22 mouse cellular contexts compared by ENCODE assay signal in genomic region chr19:44698382-44699256, GRCm38 (mm10). TPM values are rescaled to one million over a fixed set of nuclear protein-coding genes. Genes with fewer than 3 reads are reported as not detected.
A peak's percentile ranks its signal among the peaks of the same experiment; 100 is the strongest.
DNase-seq lines count a peak whose midpoint lies in the region; ATAC-seq and TF ChIP-seq lines count a peak whose summit lies in the region.
"Had no signal": no experiment of that assay in that cellular context is flagged by ENCODE, and none has a peak within 500 bp of the region (broad histone marks: within the 10 kb centered on the region; RNA-seq: fewer than 3 reads in every experiment).

No protein-coding gene starts in this region.

- ATAC-seq in heart, embryonic 11.5 days (replicated peaks; ENCODE audit: insufficient number of reproducible peaks, low FRiP score, low TSS enrichment): no peak
- no peak for ATAC-seq in forebrain, embryonic 15.5 days (replicated peaks)
- ATAC-seq in hindbrain, embryonic 15.5 days (ENCODE audit: low FRiP score, low read depth): peak; percentile 20; the same call in 1 of the 2 replicates
- no peak for ATAC-seq in midbrain, embryonic 16.5 days
- no peak for ATAC-seq in liver, postnatal 0 days
- ATAC-seq: intestine, embryonic 15.5 days had no signal

- peaks cover 72% of the 10 kb centered on the region for H3K27me3 ChIP-seq in heart, embryonic 11.5 days (ENCODE audit: control insufficient read depth, insufficient read depth, low read length)
- peaks cover 37% of the 10 kb centered on the region for H3K27me3 ChIP-seq in forebrain, embryonic 15.5 days
- H3K27me3 ChIP-seq in hindbrain, embryonic 15.5 days: peaks cover 56% of the 10 kb centered on the region
- H3K27me3 ChIP-seq in midbrain, embryonic 16.5 days (ENCODE audit: control insufficient read depth, insufficient read depth, low read depth, low read length): peaks cover 16% of the 10 kb centered on the region; the same call in 1 of the 2 replicates
- peaks cover 36% of the 10 kb centered on the region for H3K27me3 ChIP-seq in liver, postnatal 0 days (ENCODE audit: insufficient read depth, low read length)

- no peaks in the 10 kb centered on the region for H3K9me3 ChIP-seq in heart, embryonic 11.5 days (replicated peaks; ENCODE audit: control insufficient read depth, low read length)
- H3K9me3 ChIP-seq in forebrain, embryonic 15.5 days: no peaks in the 10 kb centered on the region
- no peaks in the 10 kb centered on the region for H3K9me3 ChIP-seq in hindbrain, embryonic 15.5 days
- H3K9me3 ChIP-seq in midbrain, embryonic 16.5 days (replicated peaks; ENCODE audit: control insufficient read depth, low read length, poor library complexity, severe bottlenecking): no peaks in the 10 kb centered on the region
- no peaks in the 10 kb centered on the region for H3K9me3 ChIP-seq in liver, postnatal 0 days (ENCODE audit: low read length)
- H3K9me3 ChIP-seq: intestine, embryonic 15.5 days had no signal

- H3K27ac ChIP-seq in heart, embryonic 11.5 days (ENCODE audit: low read depth, low read length): no peak overlapping the region
- no peak overlapping the region for H3K27ac ChIP-seq in forebrain, embryonic 15.5 days (replicated peaks)
- H3K27ac ChIP-seq in hindbrain, embryonic 15.5 days (replicated peaks): peak overlapping the region; percentile 78
- no peak overlapping the region for H3K27ac ChIP-seq in midbrain, embryonic 16.5 days (ENCODE audit: low read length)
- no peak overlapping the region for H3K27ac ChIP-seq in liver, postnatal 0 days (ENCODE audit: low read depth)
- H3K27ac ChIP-seq: gastrocnemius, adult 2 months; intestine, embryonic 15.5 days had no signal

- TF ChIP-seq EP300 in liver, postnatal 0 days (IDR thresholded peaks at IDR 0.05; ENCODE audit: low read depth): no peak

- no peak overlapping the region for H3K9ac ChIP-seq in heart, embryonic 11.5 days (ENCODE audit: low read depth, low read length)
- 0 out of 2 replicates have a peak overlapping the region, but pooled peaks have one; percentile 19 for H3K9ac ChIP-seq in forebrain, embryonic 15.5 days (replicated peaks)
- peak overlapping the region; percentile 9; the same call in 1 of the 2 replicates for H3K9ac ChIP-seq in hindbrain, embryonic 15.5 days
- H3K9ac ChIP-seq in midbrain, embryonic 16.5 days (ENCODE audit: low read depth, low read length): peak overlapping the region; percentile 33; the same call in 1 of the 2 replicates
- H3K9ac ChIP-seq in liver, postnatal 0 days (replicated peaks): no peak overlapping the region
- H3K9ac ChIP-seq: intestine, embryonic 15.5 days; lung, embryonic 14.5 days had no signal

- no peak for TF ChIP-seq CTCF in liver, postnatal 0 days (IDR thresholded peaks at IDR 0.05; ENCODE audit: low read depth)

- no peak for DNase-seq in heart, adult 18-20 months
- no peak for DNase-seq in gastrocnemius, postnatal 10 days
- no peak for DNase-seq in left cerebral cortex, postnatal 25 days (ENCODE audit: low spot score in 2 of 2)
- no peak for DNase-seq in liver, postnatal 0 days
- DNase-seq: adrenal gland, postnatal 25 days; cerebellum, adult 9-11 months; gastrocnemius, adult 2 months; heart, postnatal 14 days; kidney, postnatal 25 days; lung, embryonic 14.5 days; right cerebral cortex, adult 18-20 months had no signal

- intact Hi-C loops in left cerebral cortex, postnatal 25 days (cut with DNase I): no loop called here

- no peak overlapping the region for H3K4me3 ChIP-seq in heart, embryonic 11.5 days (ENCODE audit: low read depth, low read length)
- H3K4me3 ChIP-seq in forebrain, embryonic 15.5 days: no peak overlapping the region
- no peak overlapping the region for H3K4me3 ChIP-seq in hindbrain, embryonic 15.5 days
- H3K4me3 ChIP-seq in midbrain, embryonic 16.5 days (ENCODE audit: low read depth, low read length): no peak overlapping the region
- H3K4me3 ChIP-seq in liver, postnatal 0 days (ENCODE audit: low read depth, low read length): no peak overlapping the region
- H3K4me3 ChIP-seq: gastrocnemius, adult 2 months; intestine, embryonic 15.5 days had no signal

- H3K36me3 ChIP-seq in heart, embryonic 11.5 days (ENCODE audit: control insufficient read depth, insufficient read depth, low read length): no peaks in the 10 kb centered on the region
- H3K36me3 ChIP-seq in forebrain, embryonic 15.5 days: no peaks in the 10 kb centered on the region
- no peaks in the 10 kb centered on the region for H3K36me3 ChIP-seq in hindbrain, embryonic 15.5 days
- H3K36me3 ChIP-seq in midbrain, embryonic 16.5 days (ENCODE audit: control insufficient read depth, insufficient read depth, low read length): no peaks in the 10 kb centered on the region
- no peaks in the 10 kb centered on the region for H3K36me3 ChIP-seq in liver, postnatal 0 days (replicated peaks; ENCODE audit: insufficient read depth, low read length)
- H3K36me3 ChIP-seq: intestine, embryonic 15.5 days had no signal

- 18% methylated on average over 21 of the region's 21 CpGs for WGBS in heart, embryonic 11.5 days (ENCODE audit: insufficient replicate concordance)
- 21% methylated on average over 21 of the region's 21 CpGs for WGBS in forebrain, embryonic 15.5 days
- WGBS in hindbrain, embryonic 15.5 days: 10% methylated on average over 21 of the region's 21 CpGs
- 12% methylated on average over 21 of the region's 21 CpGs for WGBS in midbrain, embryonic 16.5 days
- WGBS in liver, postnatal 0 days (ENCODE audit: insufficient replicate concordance): 19% methylated on average over 21 of the region's 21 CpGs

- H3K4me2 ChIP-seq in heart, embryonic 11.5 days: peak overlapping the region; percentile 14; the same call in 1 of the 2 replicates
- H3K4me2 ChIP-seq in forebrain, embryonic 15.5 days (replicated peaks): 0 out of 2 replicates have a peak overlapping the region, but pooled peaks have one; percentile 23
- H3K4me2 ChIP-seq in hindbrain, embryonic 15.5 days: peak overlapping the region; percentile 29
- peak overlapping the region; percentile 25 for H3K4me2 ChIP-seq in midbrain, embryonic 16.5 days (ENCODE audit: low read length)
- no peak overlapping the region for H3K4me2 ChIP-seq in liver, postnatal 0 days (ENCODE audit: low read depth, low read length)
- H3K4me2 ChIP-seq: intestine, embryonic 15.5 days; lung, embryonic 14.5 days had no signal

- no peaks in the 10 kb centered on the region for H3K4me1 ChIP-seq in heart, embryonic 11.5 days (ENCODE audit: control insufficient read depth, insufficient read depth, low read length)
- peaks cover 32% of the 10 kb centered on the region for H3K4me1 ChIP-seq in forebrain, embryonic 15.5 days
- peaks cover 33% of the 10 kb centered on the region for H3K4me1 ChIP-seq in hindbrain, embryonic 15.5 days (replicated peaks)
- peaks cover 9% of the 10 kb centered on the region for H3K4me1 ChIP-seq in midbrain, embryonic 16.5 days (ENCODE audit: control insufficient read depth, insufficient read depth, low read length)
- H3K4me1 ChIP-seq in liver, postnatal 0 days (ENCODE audit: insufficient read depth): no peaks in the 10 kb centered on the region
- H3K4me1 ChIP-seq: intestine, embryonic 15.5 days had no signal

RNA-seq across cellular contexts. Expression of gene Pax2, which starts 57.2 kb away (rescaled TPM):
- polyA plus RNA-seq in heart, embryonic 11.5 days (2014; fragmentation: Nextera tagmentation; extraction: Ambion mirVana): not detected in 2 replicates
- total RNA-seq in heart, adult 18-20 months (2021): not detected
- polyA plus RNA-seq in forebrain, embryonic 15.5 days (2015; fragmentation: Nextera tagmentation; extraction: Ambion mirVana): 0.09 TPM in 1 of 2 replicates, not detected in the other
- 12.3 and 15.5 TPM in 2 replicates for polyA plus RNA-seq in hindbrain, embryonic 15.5 days (2015; fragmentation: Nextera tagmentation; extraction: Ambion mirVana)
- 0.33 and 0.41 TPM in 2 replicates for polyA plus RNA-seq in midbrain, embryonic 16.5 days (2015; fragmentation: Nextera tagmentation; extraction: Ambion mirVana)
- not detected for total RNA-seq in gastrocnemius, postnatal 10 days (2021)
- under 1 TPM; 0.11 to 0.16 TPM for total RNA-seq in left cerebral cortex, postnatal 25 days (2021)
- polyA plus RNA-seq in liver, postnatal 0 days (2015; fragmentation: Nextera tagmentation; extraction: Ambion mirVana): not detected in 2 replicates
- total RNA-seq: adrenal gland, postnatal 25 days; ES-E14; gastrocnemius, adult 2 months; heart, postnatal 14 days; liver, adult 2 months; megakaryocyte, adult 5-6 weeks; neutrophil, adult 5-6 weeks had no signal
- polyA plus RNA-seq: C2C12; liver, adult 2 months; stomach, embryonic 14.5 days had no signal

Comparison
In these comparisons a context has a peak if more than half of its experiments do, and no peak if none do; other contexts are left out.
1. H3K9ac ChIP-seq: peak in forebrain, embryonic 15.5 days (single experiment), hindbrain, embryonic 15.5 days (single experiment) and midbrain, embryonic 16.5 days (single experiment); none in heart, embryonic 11.5 days (single experiment) and liver, postnatal 0 days (single experiment).